ENCODE assay signal across 37 mouse cellular contexts in the genomic region with DNA sequence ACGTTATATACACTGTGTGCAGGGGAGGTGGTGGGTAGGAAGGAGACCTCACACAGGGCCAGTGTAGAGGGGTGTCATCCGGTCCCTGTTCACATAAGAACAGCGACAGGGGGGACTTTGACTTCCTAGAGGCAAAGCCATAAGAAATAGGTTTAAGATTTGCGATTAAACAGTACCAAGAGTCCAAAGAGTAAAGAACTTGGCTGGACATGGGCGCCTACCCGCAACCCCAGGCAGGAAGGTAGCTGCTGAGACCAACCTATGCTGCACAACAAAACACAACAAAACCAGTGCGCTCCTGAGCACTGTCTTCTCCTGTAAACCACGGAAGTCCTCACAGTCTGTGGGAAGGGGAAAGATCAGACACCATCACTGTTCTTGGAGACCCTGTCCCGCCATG. TPM values are rescaled to one million over a fixed set of nuclear protein-coding genes. Genes with fewer than 3 reads are reported as not detected.
DNase-seq lines count a peak whose midpoint lies in the region; ATAC-seq and TF ChIP-seq lines count a peak whose summit lies in the region.
"Had no signal": no experiment of that assay in that cellular context is flagged by ENCODE, and none has a peak within 500 bp of the region (broad histone marks: within the 10 kb centered on the region; RNA-seq: fewer than 3 reads in every experiment).

No protein-coding gene starts in this region.

- no peak for DNase-seq in intestine, embryonic 14.5 days (ENCODE audit: low spot score)
- peak; percentile 34 to 42 for DNase-seq in kidney, adult 8-10 months
- peak; percentile 40 for DNase-seq in kidney, postnatal 14 days
- DNase-seq in layer of hippocampus, postnatal 10 days (ENCODE audit: low spot score in 2 of 2): no peak
- no peak for DNase-seq in layer of hippocampus, postnatal 36 days
- DNase-seq: adrenal gland, adult 8-10 months; cerebellum, adult 2 months; cerebellum, postnatal 36 days; gastrocnemius, postnatal 25 days; heart, adult 11 months; liver, postnatal 0 days; midbrain, embryonic 14.5 days; right cerebral cortex, postnatal 25 days; spleen, adult 18-20 months; thymus, adult 2 months; thymus, postnatal 4 days had no signal

- ATAC-seq in intestine, embryonic 14.5 days (replicated peaks; ENCODE audit: low FRiP score, low TSS enrichment, low read depth): 0 out of 2 replicates have a peak, but pooled peaks have one; percentile 42
- no peak for ATAC-seq in intestine, embryonic 16.5 days
- ATAC-seq: forebrain, embryonic 15.5 days; hindbrain, postnatal 0 days; liver, embryonic 12.5 days; liver, postnatal 0 days had no signal

- no peak overlapping the region for H3K9ac ChIP-seq in intestine, embryonic 14.5 days (ENCODE audit: low read length)
- H3K9ac ChIP-seq in intestine, embryonic 16.5 days (ENCODE audit: low read depth, low read length): no peak overlapping the region
- H3K9ac ChIP-seq: embryonic facial prominence, embryonic 12.5 days; forebrain, embryonic 15.5 days; heart, embryonic 15.5 days; hindbrain, embryonic 12.5 days; liver, embryonic 12.5 days; liver, postnatal 0 days; neural tube, embryonic 15.5 days had no signal

- no peaks in the 10 kb centered on the region for H3K9me3 ChIP-seq in intestine, embryonic 14.5 days (ENCODE audit: control insufficient read depth, low read length)
- H3K9me3 ChIP-seq in intestine, embryonic 16.5 days (ENCODE audit: control insufficient read depth, low read length): no peaks in the 10 kb centered on the region
- H3K9me3 ChIP-seq: embryonic facial prominence, embryonic 12.5 days; forebrain, embryonic 10.5 days; forebrain, embryonic 15.5 days; G1E; heart, embryonic 10.5 days; heart, embryonic 15.5 days; hindbrain, embryonic 12.5 days; limb, embryonic 12.5 days; liver, embryonic 12.5 days; neural tube, embryonic 15.5 days had no signal

- H3K4me2 ChIP-seq in intestine, embryonic 14.5 days (ENCODE audit: low read length): no peak overlapping the region
- no peak overlapping the region for H3K4me2 ChIP-seq in intestine, embryonic 16.5 days (ENCODE audit: low read depth, low read length)
- peak overlapping the region; percentile 71 for H3K4me2 ChIP-seq in myocyte (ENCODE audit: low read depth)
- H3K4me2 ChIP-seq: embryonic facial prominence, embryonic 12.5 days; forebrain, embryonic 15.5 days; heart, embryonic 15.5 days; hindbrain, embryonic 12.5 days; limb, embryonic 12.5 days; liver, embryonic 12.5 days; neural tube, embryonic 15.5 days had no signal

- H3K79me2 ChIP-seq in myocyte (ENCODE audit: control insufficient read depth, insufficient read depth): no peaks in the 10 kb centered on the region

- H3K4me3 ChIP-seq in intestine, embryonic 14.5 days (ENCODE audit: low read depth, low read length): no peak overlapping the region
- no peak overlapping the region for H3K4me3 ChIP-seq in intestine, embryonic 16.5 days (ENCODE audit: low read length)
- no peak overlapping the region for H3K4me3 ChIP-seq in myocyte
- H3K4me3 ChIP-seq: embryonic facial prominence, embryonic 12.5 days; forebrain, embryonic 10.5 days; forebrain, embryonic 15.5 days; heart, embryonic 10.5 days; heart, embryonic 15.5 days; hindbrain, embryonic 12.5 days; limb, embryonic 12.5 days; liver, embryonic 12.5 days; neural tube, embryonic 15.5 days had no signal

- no peaks in the 10 kb centered on the region for H3K4me1 ChIP-seq in intestine, embryonic 14.5 days (replicated peaks; ENCODE audit: control insufficient read depth, insufficient read depth, low read length)
- H3K4me1 ChIP-seq in intestine, embryonic 16.5 days (ENCODE audit: control insufficient read depth, insufficient read depth, low read length): no peaks in the 10 kb centered on the region
- H3K4me1 ChIP-seq: forebrain, embryonic 15.5 days; heart, embryonic 15.5 days; hindbrain, embryonic 12.5 days; neural tube, embryonic 15.5 days had no signal

- H3ac ChIP-seq in myocyte (ENCODE audit: control insufficient read depth, insufficient read length): no peak overlapping the region

- 82% methylated on average over 9 of the region's 9 CpGs for WGBS in intestine, embryonic 14.5 days
- 87% methylated on average over 9 of the region's 9 CpGs for WGBS in intestine, embryonic 16.5 days

- no peaks in the 10 kb centered on the region for H3K27me3 ChIP-seq in intestine, embryonic 14.5 days (replicated peaks; ENCODE audit: control insufficient read depth, insufficient read depth, low read length)
- H3K27me3 ChIP-seq in intestine, embryonic 16.5 days (replicated peaks; ENCODE audit: control insufficient read depth, insufficient read depth, low read length): no peaks in the 10 kb centered on the region
- no peaks in the 10 kb centered on the region for H3K27me3 ChIP-seq in myocyte (ENCODE audit: control insufficient read depth, insufficient read depth, insufficient read length)
- H3K27me3 ChIP-seq: embryonic facial prominence, embryonic 12.5 days; forebrain, embryonic 15.5 days; hindbrain, embryonic 12.5 days; limb, embryonic 12.5 days had no signal

- TF ChIP-seq POLR2A in myocyte (IDR thresholded peaks at IDR 0.05; ENCODE audit: insufficient read length, low read depth): no peak

- H3K36me3 ChIP-seq in intestine, embryonic 14.5 days (ENCODE audit: control insufficient read depth, insufficient read depth, low read length): no peaks in the 10 kb centered on the region
- H3K36me3 ChIP-seq in intestine, embryonic 16.5 days (ENCODE audit: control insufficient read depth, insufficient read depth, low read length): no peaks in the 10 kb centered on the region
- no peaks in the 10 kb centered on the region for H3K36me3 ChIP-seq in myocyte (ENCODE audit: control insufficient read depth, insufficient read depth)
- H3K36me3 ChIP-seq: embryonic facial prominence, embryonic 12.5 days; forebrain, embryonic 10.5 days; forebrain, embryonic 15.5 days; G1E; heart, embryonic 10.5 days; heart, embryonic 15.5 days; hindbrain, embryonic 12.5 days; limb, embryonic 12.5 days; liver, embryonic 12.5 days; neural tube, embryonic 15.5 days had no signal

- H3K27ac ChIP-seq in intestine, embryonic 14.5 days (ENCODE audit: low read depth): no peak overlapping the region
- H3K27ac ChIP-seq in intestine, embryonic 16.5 days (ENCODE audit: low read length): no peak overlapping the region
- H3K27ac ChIP-seq: embryonic facial prominence, embryonic 12.5 days; forebrain, embryonic 10.5 days; forebrain, embryonic 15.5 days; heart, embryonic 10.5 days; heart, embryonic 15.5 days; hindbrain, embryonic 12.5 days; hindbrain, postnatal 0 days; limb, embryonic 12.5 days; liver, embryonic 12.5 days; neural tube, embryonic 15.5 days had no signal

TF ChIP-seq in myocyte, 11 proteins besides CTCF, POLR2A, EP300 and RAD21:
- no peak for TF ChIP-seq E2F4 (IDR thresholded peaks at IDR 0.05; ENCODE audit: insufficient read depth)
- TF ChIP-seq CEBPB (IDR thresholded peaks at IDR 0.05; ENCODE audit: insufficient read depth, poor library complexity, severe bottlenecking): no peak
- no peak for TF ChIP-seq TCF3 (IDR thresholded peaks at IDR 0.05; ENCODE audit: insufficient read length, low read depth)
- TF ChIP-seq MYOG (IDR thresholded peaks at IDR 0.05; ENCODE audit: control insufficient read depth in 1 of 3, insufficient read depth in 1 of 3, insufficient read length in 2 of 3, low read depth in 2 of 3): no peak
- TF ChIP-seq MYOD1 (IDR thresholded peaks at IDR 0.05; ENCODE audit: control insufficient read depth in 1 of 3, insufficient read length in 2 of 3, low read depth in 2 of 3): no peak
- TF ChIP-seq TCF12 (IDR thresholded peaks at IDR 0.05; ENCODE audit: insufficient read depth, poor library complexity, severe bottlenecking): no peak
- no peak for TF ChIP-seq MAX (IDR thresholded peaks at IDR 0.05; ENCODE audit: low read depth)

RNA-seq across cellular contexts. Expression of a gene that starts 1.0 kb away (rescaled TPM):
- 38.1 TPM in 2 replicates for polyA plus RNA-seq in intestine, embryonic 14.5 days (2014; fragmentation: Nextera tagmentation; extraction: Ambion mirVana)
- polyA plus RNA-seq in intestine, embryonic 16.5 days (2015; fragmentation: Nextera tagmentation; extraction: Ambion mirVana): 43.9 and 46.5 TPM in 2 replicates
- 1.5 TPM for polyA plus RNA-seq in myocyte (2012; fragmentation: generic; extraction: Trizol)
- total RNA-seq in layer of hippocampus, postnatal 10 days (2021): 10 to 100 TPM; 31.6 to 42.5 TPM
- total RNA-seq in layer of hippocampus, postnatal 36 days (2021): 10 to 100 TPM; 47.8 to 50.0 TPM
- polyA plus RNA-seq: G1E had no signal

RNA-seq across cellular contexts. Expression of a gene that starts 15.6 kb away (rescaled TPM):
- 1.4 TPM in 2 replicates for polyA plus RNA-seq in intestine, embryonic 14.5 days (2014; fragmentation: Nextera tagmentation; extraction: Ambion mirVana)
- polyA plus RNA-seq in intestine, embryonic 16.5 days (2015; fragmentation: Nextera tagmentation; extraction: Ambion mirVana): 18.6 and 41.2 TPM in 2 replicates
- polyA plus RNA-seq in myocyte (2012; fragmentation: generic; extraction: Trizol): 1.3 TPM
- total RNA-seq in layer of hippocampus, postnatal 10 days (2021): 10 to 100 TPM; 11.1 to 12.6 TPM
- 1 to 10 TPM; 5.0 to 8.1 TPM for total RNA-seq in layer of hippocampus, postnatal 36 days (2021)
- total RNA-seq: G1E had no signal
- polyA plus RNA-seq: G1E had no signal

RNA-seq across cellular contexts. Expression of a gene that starts 42.4 kb away (rescaled TPM):
- not detected in 2 replicates for polyA plus RNA-seq in intestine, embryonic 14.5 days (2014; fragmentation: Nextera tagmentation; extraction: Ambion mirVana)
- 0.07 TPM in 1 of 2 replicates, not detected in the other for polyA plus RNA-seq in intestine, embryonic 16.5 days (2015; fragmentation: Nextera tagmentation; extraction: Ambion mirVana)
- not detected for polyA plus RNA-seq in myocyte (2012; fragmentation: generic; extraction: Trizol)
- total RNA-seq in layer of hippocampus, postnatal 10 days (2021): not detected
- not detected for total RNA-seq in layer of hippocampus, postnatal 36 days (2021)
- total RNA-seq: adrenal gland, adult 8-10 months; adrenal gland, postnatal 4 days; G1E; gastrocnemius, adult 18-20 months; gastrocnemius, postnatal 25 days; heart, postnatal 25 days; hindbrain, postnatal 0 days; layer of hippocampus, adult 8-10 months; left cerebral cortex, postnatal 10 days had no signal
- polyA plus RNA-seq: cerebellum, adult 2 months; embryonic facial prominence, embryonic 12.5 days; forebrain, embryonic 10.5 days; frontal cortex, adult 2 months; G1E; heart, embryonic 10.5 days; heart, embryonic 15.5 days; hindbrain, embryonic 12.5 days; hindbrain, postnatal 0 days; limb, embryonic 12.5 days; liver, embryonic 12.5 days; liver, postnatal 0 days; neural tube, embryonic 15.5 days; stomach, postnatal 0 days; thymus, adult 2 months had no signal

RNA-seq across cellular contexts. Expression of a gene that starts 55.8 kb away (rescaled TPM):
- polyA plus RNA-seq in intestine, embryonic 14.5 days (2014; fragmentation: Nextera tagmentation; extraction: Ambion mirVana): 0.99 and 1.3 TPM in 2 replicates
- 2.1 and 2.6 TPM in 2 replicates for polyA plus RNA-seq in intestine, embryonic 16.5 days (2015; fragmentation: Nextera tagmentation; extraction: Ambion mirVana)
- polyA plus RNA-seq in myocyte (2012; fragmentation: generic; extraction: Trizol): not detected
- total RNA-seq in layer of hippocampus, postnatal 10 days (2021): under 1 TPM; 0.76 to 0.82 TPM
- total RNA-seq in layer of hippocampus, postnatal 36 days (2021): 1 to 10 TPM in 1 of 2 experiments, under 1 TPM in 1; 0.99 to 1.0 TPM
- total RNA-seq: G1E; gastrocnemius, adult 18-20 months; gastrocnemius, postnatal 25 days; monocyte, adult 5-6 weeks had no signal
- polyA plus RNA-seq: G1E; liver, postnatal 0 days had no signal

Comparison
In these comparisons a context has a peak if more than half of its experiments do, and no peak if none do; other contexts are left out.
1. DNase-seq: peak in kidney, adult 8-10 months (2 of 2) and kidney, postnatal 14 days (single experiment); none in intestine, embryonic 14.5 days (single experiment), layer of hippocampus, postnatal 10 days (0 of 2) and layer of hippocampus, postnatal 36 days (0 of 2).
2. RNA of a gene that starts 1.0 kb away (polyA plus RNA-seq): 43.9 to 46.5 TPM in intestine, embryonic 16.5 days and 38.1 TPM in intestine, embryonic 14.5 days; 1.5 TPM in myocyte (single experiment); every median in the first group is over 10 times any median in the second.